Mouse (Mus musculus): ENCODE measurements around the gene Gm17402.

The Gm17402 gene

DNA sequence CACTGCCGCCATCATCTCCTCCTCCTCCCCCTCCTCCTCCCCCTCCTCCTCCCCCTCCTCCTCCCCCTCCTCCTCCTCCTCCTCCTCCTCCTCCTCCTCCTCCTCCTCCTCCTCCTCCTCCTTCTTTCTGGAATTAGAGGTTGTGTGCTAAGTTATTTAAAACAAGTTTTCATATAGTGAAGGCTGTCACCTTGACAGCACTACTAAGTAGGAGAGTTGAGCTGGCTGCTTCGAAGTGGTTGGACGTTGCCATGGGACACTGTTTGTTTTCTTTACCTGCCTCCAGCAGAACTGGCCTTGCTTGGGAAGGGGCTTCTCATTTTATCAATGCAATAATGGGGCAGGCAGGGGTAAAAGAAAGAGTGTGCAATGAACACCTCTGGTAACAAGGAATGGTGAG lies at the start of gene Gm17402:
Gm17402 (minus strand) TSS at position 101 of the 400 bp plus-strand sequence.
- no peak for DNase-seq (ENCODE audit: low spot score in 2 of 2)

GRCm38 (mm10) chr3:67378215-67378614 lies 3.3 kb upstream of the Gm17402 start:
- no peak for DNase-seq (ENCODE audit: low spot score in 2 of 2)

- DNase-seq (ENCODE audit: low spot score in 2 of 2) = no peak
These were observed 594 bp downstream of the Gm17402 start for GRCm38 (mm10) chr3:67374360-67374778.

- DNase-seq (ENCODE audit: low spot score in 2 of 2) = peak; percentile 65 to 80
These were observed 1.1 kb downstream of the Gm17402 start, which contains the start of gene Mlf1 for GRCm38 (mm10) chr3:67373872-67374271. TSS of gene Mlf1 (plus strand) at chr3:67374097.

DNA sequence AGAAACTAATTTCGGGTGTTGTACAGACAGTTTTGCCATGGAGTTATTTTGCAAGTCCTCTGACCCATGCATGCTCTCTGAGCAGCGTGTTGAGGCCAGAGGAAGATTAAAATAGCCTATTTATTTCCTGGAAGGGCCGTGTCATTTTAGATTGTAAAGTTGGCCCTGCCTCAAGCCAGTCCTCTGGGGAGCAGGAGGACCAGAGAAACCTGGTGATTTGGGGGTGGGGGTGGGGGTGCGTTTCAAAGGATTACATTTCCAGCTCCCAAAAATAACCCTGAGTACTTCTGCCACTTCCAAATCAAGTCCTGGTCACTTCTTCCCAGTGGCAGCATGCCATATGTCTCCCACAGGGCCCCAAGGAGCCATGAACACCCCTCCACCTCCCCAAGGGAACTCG lies 2.2 kb downstream of the Gm17402 start:
- DNase-seq (ENCODE audit: low spot score in 2 of 2) = no peak

DNA sequence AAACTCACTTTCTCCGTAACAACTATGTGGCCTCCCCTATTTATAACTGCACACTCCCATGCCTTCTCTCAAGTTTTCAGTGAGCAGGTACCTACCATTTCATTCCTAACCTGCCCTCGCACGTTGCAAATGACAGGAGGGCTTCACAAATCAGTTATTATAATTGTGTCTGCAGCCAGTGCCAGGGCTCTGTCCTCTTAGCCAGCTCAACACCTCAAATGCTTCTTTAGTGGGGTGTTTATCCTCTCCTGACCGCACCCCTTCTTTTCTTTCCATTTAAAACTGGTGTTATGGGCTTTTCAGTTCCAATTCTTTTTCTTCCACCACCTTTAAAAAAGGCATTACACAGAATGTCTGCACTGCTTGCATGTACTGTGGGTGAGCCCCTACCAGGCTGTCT lies 2.8 kb downstream of the Gm17402 start:
- DNase-seq (ENCODE audit: low spot score in 2 of 2) = no peak

GRCm38 (mm10) chr3:67369407-67370079 lies 5.4 kb downstream of the Gm17402 start:
- DNase-seq (ENCODE audit: low spot score in 2 of 2) = no peak

DNA sequence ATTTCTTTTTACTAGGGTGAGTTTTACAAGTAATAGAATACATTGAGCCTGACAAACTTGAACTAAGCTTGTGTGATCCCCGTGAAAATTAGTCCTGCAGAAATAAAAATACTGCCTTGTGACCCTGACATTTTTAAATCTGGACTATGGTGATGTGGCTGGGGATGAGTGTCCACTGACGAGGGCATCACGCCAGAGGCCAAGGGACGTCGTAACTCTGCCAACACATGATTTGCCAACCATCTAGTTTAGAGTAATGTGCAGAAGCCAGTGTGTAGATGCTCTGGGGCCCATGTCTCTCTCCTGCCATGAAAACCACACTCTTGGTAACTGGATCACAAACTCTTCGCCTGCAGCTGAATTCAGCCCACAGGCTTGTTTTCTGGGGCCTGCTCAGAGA lies 7.5 kb downstream of the Gm17402 start:
- DNase-seq (ENCODE audit: low spot score in 2 of 2) = no peak

- DNase-seq (ENCODE audit: low spot score in 2 of 2) = no peak
These were observed 8.7 kb downstream of the Gm17402 start for GRCm38 (mm10) chr3:67366087-67366892.

- DNase-seq (ENCODE audit: low spot score in 2 of 2) = no peak
These were observed 16.6 kb downstream of the Gm17402 start for GRCm38 (mm10) chr3:67358376-67358775.

GRCm38 (mm10) chr3:67352763-67353149 lies 22.2 kb downstream of the Gm17402 start:
- DNase-seq (ENCODE audit: low spot score in 2 of 2) = no peak

DNA sequence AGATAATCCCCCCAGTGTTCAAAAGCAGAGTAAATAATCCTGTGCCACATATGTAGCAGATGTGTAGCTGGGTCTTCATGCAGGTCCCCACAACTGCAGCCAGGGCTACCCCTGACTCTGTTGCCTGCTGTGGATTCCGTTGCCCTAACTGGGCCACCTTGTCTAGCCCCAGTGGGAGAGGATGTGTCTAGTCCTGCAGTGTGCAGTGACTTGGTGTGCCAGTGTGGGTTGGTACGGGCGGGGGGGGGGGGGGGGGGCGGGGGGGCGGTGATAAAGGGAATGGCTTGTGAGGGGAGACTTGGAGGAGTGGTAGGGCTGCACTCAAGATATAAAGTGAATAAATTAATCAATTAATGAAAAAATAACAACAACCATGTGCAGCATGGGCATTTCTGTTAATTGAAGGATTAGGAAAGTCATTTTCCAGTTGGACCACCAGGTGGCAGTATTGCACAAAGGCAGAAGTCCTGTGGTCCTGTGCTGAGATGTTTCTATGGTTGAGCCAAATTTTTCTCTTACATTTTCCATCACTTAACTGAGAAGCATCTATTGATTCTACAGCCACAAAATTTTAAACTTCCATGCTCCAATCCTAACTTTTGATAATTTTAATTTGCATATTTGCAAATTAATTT lies 22.7 kb downstream of the Gm17402 start:
- peak in 1 of 2 experiments; percentile 68 for DNase-seq (ENCODE audit: low spot score in 2 of 2)

DNA sequence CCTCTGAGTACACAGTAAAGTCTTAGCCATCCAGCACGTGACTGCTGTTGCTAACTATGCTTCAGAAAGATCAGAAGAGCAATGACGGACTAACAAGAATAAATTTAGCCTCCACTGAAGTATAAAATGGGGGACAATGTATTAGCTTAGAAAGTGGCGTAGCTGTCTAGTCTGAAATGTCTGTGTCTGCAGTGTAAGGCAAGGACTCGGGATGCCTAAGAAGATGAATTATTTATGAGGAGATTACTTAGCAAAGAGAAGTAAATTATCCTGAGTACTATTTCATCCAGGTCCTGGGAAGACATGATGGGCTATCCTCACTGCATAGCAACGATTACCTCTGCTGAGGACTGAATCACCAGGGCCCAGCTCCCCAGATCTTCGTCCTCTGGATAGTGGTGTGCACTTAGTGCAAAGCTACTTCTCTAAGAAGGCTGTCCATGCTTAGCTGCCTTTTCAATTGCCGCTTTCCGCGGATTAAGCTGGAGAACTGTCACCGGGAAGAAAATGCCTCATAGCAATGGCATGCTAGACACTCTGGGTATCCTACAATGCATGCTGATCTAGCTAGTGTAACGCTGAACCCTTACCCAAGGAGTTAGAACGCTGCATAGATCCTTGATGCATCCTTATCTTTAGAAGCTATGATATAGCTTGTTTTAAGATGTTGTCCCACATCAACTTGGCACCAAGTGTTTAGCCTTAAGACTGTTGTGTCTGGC lies 23.4 kb downstream of the Gm17402 start:
- DNase-seq (ENCODE audit: low spot score in 2 of 2) = no peak

GRCm38 (mm10) chr3:67346674-67347073 lies 28.3 kb downstream of the Gm17402 start:
- no peak for DNase-seq (ENCODE audit: low spot score in 2 of 2)

GRCm38 (mm10) chr3:67344599-67344998 lies 30.4 kb downstream of the Gm17402 start:
- DNase-seq (ENCODE audit: low spot score in 2 of 2) = peak; percentile 20 to 63

DNA sequence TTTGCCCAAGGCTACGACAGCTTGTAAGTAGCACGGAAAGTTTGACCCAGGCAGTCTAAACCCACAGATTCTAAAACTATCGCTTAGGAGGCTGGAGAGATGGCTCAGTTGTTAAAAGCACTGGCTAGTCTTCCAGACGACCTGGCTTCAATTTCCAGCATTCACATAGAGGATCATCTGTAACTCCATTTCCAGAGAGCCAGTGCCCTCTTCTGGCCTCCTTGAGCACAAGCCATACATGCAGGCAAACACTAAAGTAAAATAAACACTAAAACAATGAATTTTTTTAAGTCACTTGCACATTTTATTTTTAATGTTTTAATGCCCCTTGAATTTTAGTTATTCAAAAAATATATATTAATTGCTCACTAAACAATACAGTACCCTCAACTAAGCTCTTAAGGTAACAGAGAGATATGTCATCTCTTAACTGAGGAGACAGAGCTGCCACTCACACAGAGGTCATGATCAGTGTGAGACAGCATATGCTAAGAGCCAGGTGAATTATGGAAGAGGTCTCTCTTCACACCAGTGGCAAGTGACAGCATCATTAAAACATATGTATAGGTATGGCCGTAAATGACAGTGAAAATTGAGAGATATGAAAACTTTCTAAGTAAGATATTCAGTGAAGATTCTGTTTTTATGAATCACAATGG lies 31.8 kb downstream of the Gm17402 start:
- DNase-seq (ENCODE audit: low spot score in 2 of 2) = no peak

GRCm38 (mm10) chr3:67340921-67341320 lies 34.0 kb downstream of the Gm17402 start:
- no peak for DNase-seq (ENCODE audit: low spot score in 2 of 2)

- no peak for DNase-seq (ENCODE audit: low spot score in 2 of 2)
These were observed 35.4 kb downstream of the Gm17402 start for GRCm38 (mm10) chr3:67339558-67339957.

GRCm38 (mm10) chr3:67322422-67322821 lies 52.5 kb downstream of the Gm17402 start:
- no peak for DNase-seq (ENCODE audit: low spot score in 2 of 2)

All from spleen, postnatal 10 days (tissue).